ENCODE assay signal across 11 mouse cellular contexts in genomic region chr10:68356521-68356920, GRCm38 (mm10).
DNase-seq lines count a peak whose midpoint lies in the region; ATAC-seq and TF ChIP-seq lines count a peak whose summit lies in the region.
"Had no signal": no experiment of that assay in that cellular context is flagged by ENCODE, and none has a peak within 500 bp of the region (broad histone marks: within the 10 kb centered on the region; RNA-seq: fewer than 3 reads in every experiment).

No protein-coding gene starts in this region.

- no peak overlapping the region for H3K4me3 ChIP-seq in intestine, postnatal 0 days (ENCODE audit: low read depth, low read length)
- H3K4me3 ChIP-seq in intestine, embryonic 16.5 days (ENCODE audit: low read length): no peak overlapping the region
- no peak overlapping the region for H3K4me3 ChIP-seq in stomach, embryonic 15.5 days (replicated peaks)
- H3K4me3 ChIP-seq in stomach, postnatal 0 days (ENCODE audit: low read depth, low read length): no peak overlapping the region
- H3K4me3 ChIP-seq in limb, embryonic 11.5 days (ENCODE audit: low read depth, low read length): no peak overlapping the region
- H3K4me3 ChIP-seq in forebrain, embryonic 14.5 days (ENCODE audit: low read depth, low read length): no peak overlapping the region
- H3K4me3 ChIP-seq: intestine, embryonic 15.5 days; liver, embryonic 13.5 days; midbrain, embryonic 12.5 days had no signal

- H3K27me3 ChIP-seq in intestine, postnatal 0 days (replicated peaks; ENCODE audit: control insufficient read depth, insufficient read depth, low read length): no peaks in the 10 kb centered on the region
- no peaks in the 10 kb centered on the region for H3K27me3 ChIP-seq in intestine, embryonic 16.5 days (replicated peaks; ENCODE audit: control insufficient read depth, insufficient read depth, low read length)
- H3K27me3 ChIP-seq in stomach, embryonic 15.5 days (replicated peaks): no peaks in the 10 kb centered on the region
- H3K27me3 ChIP-seq in stomach, postnatal 0 days (ENCODE audit: control insufficient read depth, insufficient read depth, low read length): no peaks in the 10 kb centered on the region
- no peaks in the 10 kb centered on the region for H3K27me3 ChIP-seq in limb, embryonic 11.5 days (ENCODE audit: control insufficient read depth, insufficient read depth, low read length)
- H3K27me3 ChIP-seq in forebrain, embryonic 14.5 days (replicated peaks; ENCODE audit: control insufficient read depth, insufficient read depth, low read length): no peaks in the 10 kb centered on the region
- H3K27me3 ChIP-seq: intestine, embryonic 15.5 days; liver, embryonic 13.5 days; midbrain, embryonic 12.5 days had no signal

- 0 out of 2 replicates have a peak overlapping the region, but pooled peaks have one; percentile 3 for H3K4me2 ChIP-seq in intestine, postnatal 0 days (replicated peaks; ENCODE audit: low read depth)
- no peak overlapping the region for H3K4me2 ChIP-seq in intestine, embryonic 16.5 days (ENCODE audit: low read depth, low read length)
- no peak overlapping the region for H3K4me2 ChIP-seq in stomach, embryonic 15.5 days
- no peak overlapping the region for H3K4me2 ChIP-seq in stomach, postnatal 0 days (replicated peaks; ENCODE audit: low read depth)
- H3K4me2 ChIP-seq in limb, embryonic 11.5 days (ENCODE audit: low read depth, severe bottlenecking): no peak overlapping the region
- no peak overlapping the region for H3K4me2 ChIP-seq in forebrain, embryonic 14.5 days (ENCODE audit: low read length)
- H3K4me2 ChIP-seq: liver, embryonic 13.5 days had no signal

- ATAC-seq in intestine, postnatal 0 days: no peak
- ATAC-seq in intestine, embryonic 16.5 days: no peak
- ATAC-seq in stomach, embryonic 15.5 days (ENCODE audit: insufficient read depth, low FRiP score, low read depth): no peak
- no peak for ATAC-seq in stomach, postnatal 0 days (ENCODE audit: low FRiP score, low TSS enrichment)
- 0 out of 2 replicates have a peak, but pooled peaks have one; percentile 5 for ATAC-seq in limb, embryonic 11.5 days (ENCODE audit: insufficient number of reproducible peaks, low FRiP score, low TSS enrichment, low read depth)
- ATAC-seq in forebrain, embryonic 14.5 days: no peak
- ATAC-seq: intestine, embryonic 15.5 days had no signal

- H3K9ac ChIP-seq in intestine, postnatal 0 days (ENCODE audit: low read depth, low read length): no peak overlapping the region
- H3K9ac ChIP-seq in intestine, embryonic 16.5 days (ENCODE audit: low read depth, low read length): no peak overlapping the region
- no peak overlapping the region for H3K9ac ChIP-seq in stomach, embryonic 15.5 days
- no peak overlapping the region for H3K9ac ChIP-seq in stomach, postnatal 0 days (ENCODE audit: low read length)
- no peak overlapping the region for H3K9ac ChIP-seq in limb, embryonic 11.5 days (ENCODE audit: low read length)
- no peak overlapping the region for H3K9ac ChIP-seq in forebrain, embryonic 14.5 days (ENCODE audit: low read length)
- H3K9ac ChIP-seq: intestine, embryonic 15.5 days; liver, embryonic 13.5 days; midbrain, embryonic 12.5 days had no signal

- no peaks in the 10 kb centered on the region for H3K9me3 ChIP-seq in intestine, postnatal 0 days (ENCODE audit: control insufficient read depth)
- H3K9me3 ChIP-seq in intestine, embryonic 16.5 days (ENCODE audit: control insufficient read depth, low read length): peaks cover 1% of the 10 kb centered on the region
- H3K9me3 ChIP-seq in stomach, embryonic 15.5 days: no peaks in the 10 kb centered on the region
- no peaks in the 10 kb centered on the region for H3K9me3 ChIP-seq in stomach, postnatal 0 days (ENCODE audit: control insufficient read depth, low read length)
- no peaks in the 10 kb centered on the region for H3K9me3 ChIP-seq in limb, embryonic 11.5 days (ENCODE audit: control insufficient read depth, low read length)
- no peaks in the 10 kb centered on the region for H3K9me3 ChIP-seq in forebrain, embryonic 14.5 days (replicated peaks; ENCODE audit: control insufficient read depth, low read length)
- H3K9me3 ChIP-seq: intestine, embryonic 15.5 days; liver, embryonic 13.5 days; midbrain, embryonic 12.5 days had no signal

- no peak for DNase-seq in stomach, postnatal 0 days (ENCODE audit: low spot score)
- DNase-seq in limb, embryonic 11.5 days (ENCODE audit: low spot score): no peak
- DNase-seq in cerebellum, postnatal 10 days: no peak
- DNase-seq in forebrain, embryonic 14.5 days (ENCODE audit: low spot score): no peak
- DNase-seq: cerebellum, adult 2 months; liver, embryonic 13.5 days had no signal

- H3K4me1 ChIP-seq in intestine, postnatal 0 days (replicated peaks; ENCODE audit: control insufficient read depth, insufficient read depth, low read length): no peaks in the 10 kb centered on the region
- H3K4me1 ChIP-seq in intestine, embryonic 16.5 days (ENCODE audit: control insufficient read depth, insufficient read depth, low read length): peaks cover 9% of the 10 kb centered on the region; the same call in 1 of the 2 replicates
- H3K4me1 ChIP-seq in stomach, embryonic 15.5 days: peaks cover 15% of the 10 kb centered on the region; the same call in 1 of the 2 replicates
- 0 out of 2 replicates have a peak, but pooled peaks cover 2% of the 10 kb centered on the region for H3K4me1 ChIP-seq in stomach, postnatal 0 days (replicated peaks; ENCODE audit: control insufficient read depth, insufficient read depth)
- no peaks in the 10 kb centered on the region; the same call in 1 of the 2 replicates for H3K4me1 ChIP-seq in limb, embryonic 11.5 days (ENCODE audit: control insufficient read depth, insufficient read depth, low read length)
- peaks cover 7% of the 10 kb centered on the region for H3K4me1 ChIP-seq in forebrain, embryonic 14.5 days (ENCODE audit: control insufficient read depth, insufficient read depth, low read length)
- H3K4me1 ChIP-seq: liver, embryonic 13.5 days had no signal

- H3K36me3 ChIP-seq in intestine, postnatal 0 days (ENCODE audit: control insufficient read depth, insufficient read depth): no peaks in the 10 kb centered on the region
- no peaks in the 10 kb centered on the region for H3K36me3 ChIP-seq in intestine, embryonic 16.5 days (ENCODE audit: control insufficient read depth, insufficient read depth, low read length)
- H3K36me3 ChIP-seq in stomach, embryonic 15.5 days: no peaks in the 10 kb centered on the region
- no peaks in the 10 kb centered on the region for H3K36me3 ChIP-seq in stomach, postnatal 0 days (ENCODE audit: control insufficient read depth, insufficient read depth, low read length)
- H3K36me3 ChIP-seq in limb, embryonic 11.5 days (ENCODE audit: control insufficient read depth, insufficient read depth, low read length): no peaks in the 10 kb centered on the region
- no peaks in the 10 kb centered on the region for H3K36me3 ChIP-seq in forebrain, embryonic 14.5 days (ENCODE audit: control insufficient read depth, insufficient read depth, low read length)
- H3K36me3 ChIP-seq: intestine, embryonic 15.5 days; liver, embryonic 13.5 days; midbrain, embryonic 12.5 days had no signal

- 58% methylated on average over 5 of the region's 5 CpGs for WGBS in intestine, postnatal 0 days
- 70% methylated on average over 5 of the region's 5 CpGs for WGBS in intestine, embryonic 16.5 days
- WGBS in stomach, embryonic 15.5 days: 78% methylated on average over 5 of the region's 5 CpGs
- WGBS in stomach, postnatal 0 days: 86% methylated on average over 5 of the region's 5 CpGs
- 30% methylated on average over 5 of the region's 5 CpGs for WGBS in limb, embryonic 11.5 days
- WGBS in forebrain, embryonic 14.5 days: 89% methylated on average over 5 of the region's 5 CpGs

- H3K27ac ChIP-seq in intestine, postnatal 0 days (ENCODE audit: low read depth, low read length): no peak overlapping the region; the same call in 1 of the 2 replicates
- no peak overlapping the region for H3K27ac ChIP-seq in intestine, embryonic 16.5 days (ENCODE audit: low read length)
- H3K27ac ChIP-seq in stomach, embryonic 15.5 days: 0 out of 2 replicates have a peak overlapping the region, but pooled peaks have one; percentile 51
- H3K27ac ChIP-seq in stomach, postnatal 0 days (replicated peaks): no peak overlapping the region
- H3K27ac ChIP-seq in limb, embryonic 11.5 days (replicated peaks; ENCODE audit: low read depth, low read length): peak overlapping the region; percentile 76
- no peak overlapping the region for H3K27ac ChIP-seq in forebrain, embryonic 14.5 days (ENCODE audit: low read depth, low read length)

- TF ChIP-seq EP300 in stomach, postnatal 0 days (optimal IDR thresholded peaks at IDR 0.05): no peak

- TF ChIP-seq CTCF in intestine, postnatal 0 days (IDR thresholded peaks at IDR 0.05; ENCODE audit: low read depth): no peak
- no peak for TF ChIP-seq CTCF in stomach, postnatal 0 days (IDR thresholded peaks at IDR 0.05; ENCODE audit: low read depth)

Comparison
In these comparisons a context has a peak if more than half of its experiments do, and no peak if none do; other contexts are left out.
1. H3K27ac ChIP-seq: peak in stomach, embryonic 15.5 days (single experiment) and limb, embryonic 11.5 days (single experiment); none in intestine, postnatal 0 days (single experiment), intestine, embryonic 16.5 days (single experiment), stomach, postnatal 0 days (single experiment) and forebrain, embryonic 14.5 days (single experiment).